Mouse (Mus musculus) liver, postnatal 0 days (tissue): ENCODE measurements around the gene Zfhx3. TPM values are rescaled to one million over a fixed set of nuclear protein-coding genes. Genes with fewer than 3 reads are reported as not detected.
A peak's percentile ranks its signal among the peaks of the same experiment; 100 is the strongest.

ENCODE experiments used
- ATAC-seq: fragments of 200-750 bp; cut with Nextera tagmentation; 2 replicates; pipeline ENCODE4 v1.8.0; 2017; ENCODE audit warnings: mild to moderate bottlenecking, moderate library complexity
- DNase-seq: peaks from one replicate; pipeline ENCODE4 v3.0.0-alpha.2; 2016
- H3K27ac ChIP-seq: fragments of 300-500 bp; sonication (generic); 2 replicates; pipeline ENCODE4 v1.5.1; 2014; ENCODE audit warnings: antibody characterized with exemption, moderate library complexity, mild to moderate bottlenecking, low read depth
- H3K27me3 ChIP-seq: fragments of 300-500 bp; sonication (generic); 2 replicates; pipeline ENCODE4 v1.6.1; 2014; ENCODE audit warnings: low read length, control low read depth, mixed read lengths; ENCODE audit not compliant: insufficient read depth
- H3K36me3 ChIP-seq: fragments of 300-500 bp; sonication (generic); replicated peaks from 2 replicates; pipeline ENCODE4 v1.6.1; 2014; ENCODE audit warnings: mild to moderate bottlenecking, control low read depth, low read length, moderate library complexity, mixed read lengths; ENCODE audit not compliant: insufficient read depth
- H3K4me1 ChIP-seq: fragments of 300-500 bp; sonication (generic); 2 replicates; pipeline ENCODE4 v1.6.1; 2014; ENCODE audit warnings: antibody characterized with exemption, mild to moderate bottlenecking, control low read depth; ENCODE audit not compliant: insufficient read depth
- H3K4me2 ChIP-seq: fragments of 300-500 bp; sonication (generic); 2 replicates; pipeline ENCODE4 v1.6.1; 2014; ENCODE audit warnings: low read depth, mild to moderate bottlenecking, low read length, moderate library complexity, mixed read lengths
- H3K4me3 ChIP-seq: fragments of 300-500 bp; sonication (generic); 2 replicates; pipeline ENCODE4 v1.5.1; 2014; ENCODE audit warnings: low read depth, low read length
- H3K9ac ChIP-seq: fragments of 300-500 bp; sonication (generic); replicated peaks from 2 replicates; pipeline ENCODE4 v1.6.1; 2014; ENCODE audit warnings: mild to moderate bottlenecking, moderate library complexity
- H3K9me3 ChIP-seq: fragments of 300-500 bp; sonication (generic); 2 replicates; pipeline ENCODE4 v1.6.1; 2016; ENCODE audit warnings: mild to moderate bottlenecking, control low read depth, low read length, mixed read lengths
- CTCF ChIP-seq: sonication (generic); IDR thresholded peaks from 2 replicates; pipeline ENCODE4 v1.5.1; 2016; ENCODE audit warnings: antibody characterized with exemption, low read depth
- EP300 ChIP-seq: IDR thresholded peaks from 2 replicates; pipeline ENCODE4 v1.6.1; 2016; ENCODE audit warnings: antibody characterized with exemption, low read depth, mild to moderate bottlenecking
- WGBS: fragments of 180-500 bp; shearing (Covaris S2); extraction: QIAGEN DNeasy Blood & Tissue Kit; methylation state at CpG from one replicate; pipeline ENCODE4 v1.1.7; 2014; ENCODE audit not compliant: insufficient replicate concordance; 5-methylcytosine and 5-hydroxymethylcytosine counted together
- polyA plus RNA-seq: library from polyadenylated mRNA; unstranded; fragments of >200 nt; fragmentation: Nextera tagmentation; extraction: Ambion mirVana; gene quantifications from 2 replicates; pipeline ENCODE4 v1.2.1, GENCODE M21; 2015

Zfhx3 gene
- polyA plus RNA-seq, 1 experiment from 2014 or later, result 1.2 TPM

DNA sequence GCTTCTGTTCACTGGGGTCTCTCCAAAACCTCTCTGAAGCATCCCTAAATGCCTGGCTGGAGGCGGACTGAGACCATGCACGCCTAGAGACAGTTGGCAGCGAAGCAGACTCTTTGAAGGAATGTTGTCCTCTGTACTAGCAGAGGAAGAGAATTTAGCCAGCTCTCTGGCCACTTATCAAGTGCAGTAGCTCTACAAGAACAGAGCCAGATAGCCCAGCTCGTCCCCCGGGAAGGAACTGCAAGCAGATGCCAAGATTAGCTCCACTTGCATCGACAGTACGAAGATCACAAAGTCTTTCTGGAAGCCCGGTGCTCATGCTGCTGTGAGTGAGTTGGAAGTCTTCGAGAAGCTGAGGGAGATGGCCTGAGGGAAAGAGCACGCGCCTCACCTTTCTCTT lies 983.7 kb downstream of the Zfhx3 start:
- no peak overlapping the region for H3K9ac ChIP-seq
- TF ChIP-seq CTCF, result no peak
- no peak for TF ChIP-seq EP300
- H3K36me3 ChIP-seq, result no peaks in the 10 kb centered on the region
- no peaks in the 10 kb centered on the region for H3K9me3 ChIP-seq
- DNase-seq, result no peak
- peaks cover 5% of the 10 kb centered on the region for H3K4me1 ChIP-seq
- WGBS, result 81% methylated on average over 11 of the region's 11 CpGs
- no peak for ATAC-seq
- no peaks in the 10 kb centered on the region for H3K27me3 ChIP-seq
- H3K4me3 ChIP-seq, result no peak overlapping the region
- no peak overlapping the region for H3K4me2 ChIP-seq
- H3K27ac ChIP-seq, result no peak overlapping the region

DNA sequence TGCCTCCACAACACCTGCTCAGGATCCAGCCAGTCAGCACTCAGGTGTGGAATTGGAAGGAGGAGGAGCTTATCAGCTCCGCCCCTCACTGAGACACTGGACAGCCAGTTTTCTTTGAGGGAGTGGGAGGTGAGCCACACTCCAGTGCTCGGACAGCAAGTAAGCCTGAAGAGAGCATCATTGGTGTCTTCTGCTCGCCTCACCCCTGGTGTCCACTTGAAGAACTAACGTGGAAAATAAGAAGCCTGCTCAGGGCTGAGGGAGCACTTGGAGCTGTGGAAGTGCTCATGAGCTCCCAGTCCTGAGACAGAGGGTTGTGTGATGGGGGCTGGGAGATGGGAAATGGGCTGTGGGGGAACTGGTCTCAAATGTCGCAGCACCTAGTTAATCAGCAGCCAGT lies 988.2 kb downstream of the Zfhx3 start:
- 60% methylated on average over 5 of the region's 5 CpGs for WGBS
- no peaks in the 10 kb centered on the region for H3K27me3 ChIP-seq
- 0 out of 2 replicates have a peak, but pooled peaks have one; percentile 1 for TF ChIP-seq CTCF
- no peak for TF ChIP-seq EP300
- no peaks in the 10 kb centered on the region for H3K9me3 ChIP-seq
- DNase-seq (no peak), ATAC-seq (no peak)
- no peak overlapping the region for H3K4me2 ChIP-seq
- no peak overlapping the region for H3K27ac ChIP-seq
- H3K9ac ChIP-seq, result no peak overlapping the region
- H3K4me1 ChIP-seq, result peaks cover 5% of the 10 kb centered on the region
- peaks cover 2% of the 10 kb centered on the region; the same call in 1 of the 2 replicates for H3K36me3 ChIP-seq
- no peak overlapping the region for H3K4me3 ChIP-seq

DNA sequence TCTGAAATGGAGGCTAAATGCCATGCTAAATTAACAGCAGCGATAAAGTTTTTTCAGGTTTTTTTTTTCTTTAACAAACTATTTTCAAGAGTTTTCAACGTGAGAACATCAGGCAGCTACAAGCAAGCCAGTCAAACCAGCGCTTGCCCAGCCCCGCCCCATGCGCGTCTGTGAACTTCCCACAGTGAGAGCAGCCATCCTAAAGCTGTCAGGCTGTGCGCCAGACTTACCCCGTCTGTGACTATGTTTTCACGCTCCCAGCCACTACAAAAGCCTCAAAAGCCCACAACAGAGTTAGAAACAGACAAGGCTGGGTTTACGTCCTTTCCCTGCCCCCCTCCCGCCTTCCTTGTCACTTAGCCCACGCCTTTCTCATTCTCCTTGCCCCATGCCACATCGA lies 989.4 kb downstream of the Zfhx3 start:
- Histone ChIP-seq H3K9ac (no peak overlapping the region), H3K27me3 (no peaks in the 10 kb centered on the region), H3K27ac (no peak overlapping the region), H3K4me1 (peaks cover 5% of the 10 kb centered on the region), H3K4me3 (no peak overlapping the region), H3K9me3 (no peaks in the 10 kb centered on the region), H3K4me2 (no peak overlapping the region), H3K36me3 (peaks cover 4% of the 10 kb centered on the region; the same call in 1 of the 2 replicates)
- DNase-seq, result no peak
- WGBS, result 72% methylated on average over 13 of the region's 13 CpGs
- no peak for TF ChIP-seq CTCF
- TF ChIP-seq EP300, result no peak
- ATAC-seq, result no peak

DNA sequence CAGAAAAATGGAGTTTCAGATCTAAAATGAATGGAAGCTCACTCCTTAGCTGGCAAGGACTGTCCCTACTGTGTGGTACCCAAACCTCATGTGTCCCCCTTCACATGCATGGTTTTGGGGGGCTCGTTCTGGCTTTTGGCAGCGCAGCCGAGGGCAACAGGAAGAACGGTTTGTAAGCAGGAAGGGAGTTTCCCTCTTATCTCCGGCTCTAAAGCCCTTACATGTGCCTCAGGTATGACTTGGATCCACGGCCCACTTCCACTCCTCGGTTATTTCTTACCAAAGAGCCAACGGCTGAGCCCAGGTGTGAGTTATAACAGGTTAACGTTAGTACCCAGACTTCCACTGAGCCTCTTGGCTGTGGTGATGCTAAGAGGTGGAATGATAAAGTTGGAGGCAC lies 990.3 kb downstream of the Zfhx3 start:
- Histone ChIP-seq H3K4me3 (no peak overlapping the region), H3K4me1 (peaks cover 5% of the 10 kb centered on the region), H3K9ac (no peak overlapping the region), H3K27ac (no peak overlapping the region), H3K27me3 (no peaks in the 10 kb centered on the region), H3K36me3 (peaks cover 7% of the 10 kb centered on the region; the same call in 1 of the 2 replicates), H3K9me3 (no peaks in the 10 kb centered on the region), H3K4me2 (no peak overlapping the region)
- DNase-seq, result no peak
- 65% methylated on average over 9 of the region's 9 CpGs for WGBS
- no peak for TF ChIP-seq CTCF
- TF ChIP-seq EP300, result no peak
- no peak for ATAC-seq

DNA sequence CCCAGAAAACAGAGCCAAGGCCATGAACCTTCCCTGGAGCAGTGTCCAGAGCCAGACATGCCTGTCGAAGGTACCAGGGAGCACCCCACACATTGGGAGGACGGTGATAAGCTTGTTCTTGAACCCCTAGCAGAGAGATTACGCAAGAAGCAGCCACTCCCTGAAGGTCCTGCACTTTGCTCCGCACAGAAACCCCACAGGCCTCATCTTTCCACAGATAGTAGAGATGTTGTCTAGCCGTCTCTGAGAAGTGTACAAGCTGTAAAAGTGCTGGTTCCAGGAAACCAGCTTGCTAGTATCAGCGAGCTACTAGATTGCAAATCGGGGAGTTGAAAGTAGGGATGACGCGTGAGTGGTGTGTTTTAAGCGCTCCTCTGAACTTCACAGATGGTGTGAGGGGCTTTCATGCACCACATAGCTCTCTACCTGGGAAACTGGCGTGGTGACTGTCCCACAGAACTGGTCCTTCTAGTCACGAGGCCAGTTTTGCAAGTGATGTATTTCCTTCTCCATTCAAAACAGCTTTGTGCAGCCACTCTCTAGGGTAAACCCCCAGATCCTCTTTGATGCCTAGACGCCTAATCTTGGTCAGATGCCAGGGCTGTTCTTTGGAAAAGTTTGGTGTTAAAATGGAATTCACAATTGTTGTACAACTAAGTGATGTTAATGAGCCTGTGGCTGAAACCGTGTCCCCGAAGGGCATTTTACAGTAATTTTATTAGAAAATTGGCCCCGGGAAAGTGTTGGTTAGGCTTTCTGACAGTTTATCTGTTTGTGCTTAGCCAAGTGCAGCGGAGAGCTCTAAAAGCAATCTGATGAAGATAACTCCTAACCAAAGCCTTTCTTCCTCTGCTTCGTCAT lies 993.6 kb downstream of the Zfhx3 start:
- H3K27me3 ChIP-seq, result no peaks in the 10 kb centered on the region
- H3K4me1 ChIP-seq, result no peaks in the 10 kb centered on the region
- peaks cover 7% of the 10 kb centered on the region; the same call in 1 of the 2 replicates for H3K36me3 ChIP-seq
- no peaks in the 10 kb centered on the region for H3K9me3 ChIP-seq
- DNase-seq (no peak), ATAC-seq (no peak)
- H3K4me2 ChIP-seq, result no peak overlapping the region
- WGBS, result 62% methylated on average over 18 of the region's 18 CpGs
- H3K27ac ChIP-seq, result no peak overlapping the region
- no peak for TF ChIP-seq EP300
- TF ChIP-seq CTCF, result no peak
- H3K4me3 ChIP-seq, result no peak overlapping the region
- no peak overlapping the region for H3K9ac ChIP-seq

DNA sequence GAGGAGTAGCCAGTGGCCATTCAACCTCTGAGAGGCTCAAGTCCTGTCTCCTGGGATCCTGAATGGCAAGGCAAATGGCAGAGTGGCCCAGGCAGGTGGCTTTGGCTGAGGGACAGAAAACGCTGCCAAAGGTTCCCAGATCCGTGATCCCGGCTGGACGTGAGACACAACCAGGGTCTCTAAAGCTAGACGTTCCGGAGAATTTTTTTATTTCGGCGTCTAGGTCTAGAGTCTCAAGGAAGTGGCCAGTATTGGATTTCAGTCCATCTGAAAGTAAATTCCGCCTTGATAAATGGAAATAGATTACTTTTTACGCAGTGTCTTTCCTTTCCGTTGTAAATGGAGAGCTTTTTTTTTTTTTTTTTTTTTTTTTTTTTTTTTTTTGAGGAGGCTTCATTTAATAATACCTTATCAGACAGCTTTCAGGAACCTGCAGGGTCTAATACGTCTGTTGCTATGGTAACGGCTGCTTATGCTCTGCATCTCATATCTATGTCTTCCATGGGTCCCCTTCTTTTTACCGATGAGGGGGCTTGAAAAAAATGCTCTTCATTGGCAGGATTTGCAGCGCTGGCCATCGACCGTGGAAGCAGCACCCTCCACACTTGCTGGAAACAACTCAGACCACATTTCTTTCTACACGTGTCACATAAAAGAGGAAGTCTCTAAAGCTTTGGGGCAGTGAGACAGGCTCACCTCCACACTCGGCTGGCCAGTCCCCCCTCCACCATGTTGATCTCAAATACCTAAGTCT lies 994.4 kb downstream of the Zfhx3 start:
- no peak overlapping the region for H3K4me3 ChIP-seq
- no peaks in the 10 kb centered on the region for H3K4me1 ChIP-seq
- peaks cover 7% of the 10 kb centered on the region; the same call in 1 of the 2 replicates for H3K36me3 ChIP-seq
- no peaks in the 10 kb centered on the region for H3K9me3 ChIP-seq
- ATAC-seq, result no peak
- H3K27me3 ChIP-seq, result no peaks in the 10 kb centered on the region
- WGBS, result 65% methylated on average over 19 of the region's 19 CpGs
- TF ChIP-seq CTCF (no peak), EP300 (no peak)
- no peak for DNase-seq
- no peak overlapping the region for H3K9ac ChIP-seq
- no peak overlapping the region for H3K27ac ChIP-seq
- no peak overlapping the region for H3K4me2 ChIP-seq
